Mouse (Mus musculus): ENCODE results near the gene Cyth3. TPM values are rescaled to one million over a fixed set of nuclear protein-coding genes. Genes with fewer than 3 reads are reported as not detected.

Cyth3 gene
- polyA plus RNA-seq, 1 experiment from 2014 or later = 61.5 TPM

DNA sequence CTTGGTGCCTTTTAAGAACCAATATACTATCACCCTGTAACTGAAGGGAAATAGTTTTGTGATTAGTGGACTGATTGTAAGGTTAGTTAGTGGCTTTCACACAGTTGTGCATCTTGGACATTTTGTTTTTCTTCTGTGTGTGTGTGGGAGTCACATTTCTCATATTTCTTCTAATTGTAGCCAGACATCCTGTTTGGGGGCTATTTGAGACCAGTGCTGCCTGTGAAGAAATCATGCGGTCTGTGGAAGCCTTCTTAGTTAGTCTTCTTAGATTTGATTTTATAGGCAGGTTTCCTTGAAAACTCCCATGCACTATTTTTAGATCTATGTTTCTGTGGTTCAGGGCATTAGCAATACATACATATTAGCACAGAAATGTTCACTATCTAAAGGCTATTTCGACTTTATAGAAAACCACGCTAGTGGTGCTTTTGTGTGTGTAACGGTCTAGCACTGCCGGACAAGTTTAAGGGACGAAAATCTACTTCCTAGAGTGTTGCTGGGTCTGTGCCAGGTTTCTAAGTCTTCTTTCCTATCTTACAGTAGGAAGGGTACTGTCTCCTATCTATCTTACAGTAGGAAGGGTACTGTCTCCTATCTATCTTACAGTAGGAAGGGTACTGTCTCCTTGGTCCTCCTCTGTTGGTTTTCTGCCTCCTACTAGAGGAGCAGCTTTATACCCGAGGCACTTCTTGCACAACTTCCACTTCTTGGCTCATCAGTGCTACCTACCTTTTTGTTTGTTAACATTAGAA lies 16.4 kb downstream of the Cyth3 start:
- peak overlapping the region; percentile 47; the same call in 1 of the 2 replicates for H3K27ac ChIP-seq (ENCODE audit: low read length)
- no peak overlapping the region for H3K4me3 ChIP-seq (ENCODE audit: low read length)
- no peak for ATAC-seq (ENCODE audit: low read depth)
- H3K27me3 ChIP-seq (ENCODE audit: control insufficient read depth, insufficient read depth, low read depth, low read length) = no peaks in the 10 kb centered on the region
- no peak overlapping the region for H3K4me2 ChIP-seq (ENCODE audit: low read depth, low read length)
- H3K36me3 ChIP-seq (ENCODE audit: control insufficient read depth, insufficient read depth, low read length) = no peaks in the 10 kb centered on the region
- H3K9me3 ChIP-seq (ENCODE audit: control insufficient read depth, low read length) = no peaks in the 10 kb centered on the region
- peaks cover 41% of the 10 kb centered on the region for H3K4me1 ChIP-seq (replicated peaks; ENCODE audit: control insufficient read depth, insufficient read depth, low read length)
- 47% methylated on average over 7 of the region's 7 CpGs for WGBS
- no peak overlapping the region for H3K9ac ChIP-seq (ENCODE audit: low read length)

DNA sequence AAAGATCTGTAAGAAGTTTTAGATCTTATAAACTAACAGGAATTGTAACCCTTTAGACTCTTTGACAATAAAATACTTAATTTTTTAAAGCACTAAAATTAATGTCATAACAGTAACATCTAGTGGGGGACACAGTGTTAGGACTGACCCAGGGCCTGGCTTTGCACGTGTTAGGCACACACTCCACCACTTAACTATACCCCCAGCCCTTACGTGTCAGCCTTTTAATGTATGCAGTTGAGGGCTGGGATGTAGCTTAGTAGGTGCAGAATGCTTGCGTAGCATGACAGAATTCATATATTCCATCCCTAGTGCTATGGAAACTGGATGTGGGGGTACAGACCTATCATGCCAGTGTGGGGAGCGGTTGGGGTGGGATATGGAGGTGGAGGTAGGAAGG lies 17.1 kb downstream of the Cyth3 start:
- H3K27me3 ChIP-seq (ENCODE audit: control insufficient read depth, insufficient read depth, low read depth, low read length) = no peaks in the 10 kb centered on the region
- WGBS = 88% methylated on average over 4 of the region's 4 CpGs
- H3K36me3 ChIP-seq (ENCODE audit: control insufficient read depth, insufficient read depth, low read length) = no peaks in the 10 kb centered on the region
- H3K4me2 ChIP-seq (ENCODE audit: low read depth, low read length) = no peak overlapping the region
- peaks cover 41% of the 10 kb centered on the region for H3K4me1 ChIP-seq (replicated peaks; ENCODE audit: control insufficient read depth, insufficient read depth, low read length)
- no peak overlapping the region for H3K27ac ChIP-seq (ENCODE audit: low read length)
- no peak overlapping the region for H3K9ac ChIP-seq (ENCODE audit: low read length)
- no peak for ATAC-seq (ENCODE audit: low read depth)
- no peaks in the 10 kb centered on the region for H3K9me3 ChIP-seq (ENCODE audit: control insufficient read depth, low read length)
- no peak overlapping the region for H3K4me3 ChIP-seq (ENCODE audit: low read length)

DNA sequence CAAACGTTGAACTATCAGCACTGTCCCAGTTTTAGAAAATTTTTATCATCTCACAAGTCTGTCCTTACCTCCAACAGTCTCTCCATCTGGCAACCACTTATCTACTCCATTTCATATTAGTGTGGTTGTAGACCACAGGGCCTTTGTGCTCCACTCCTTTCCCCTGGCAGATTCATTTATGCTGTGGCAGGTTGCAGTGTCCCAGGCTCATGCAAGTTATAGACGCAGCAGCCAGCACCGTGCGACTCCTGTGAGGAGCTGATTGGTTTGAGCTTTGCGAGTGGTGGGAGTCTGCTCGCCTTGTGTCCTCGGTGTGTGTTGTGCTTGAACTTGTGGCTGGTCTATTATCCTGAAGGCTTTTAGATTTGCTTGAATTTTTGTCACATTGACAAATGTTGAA lies 17.6 kb downstream of the Cyth3 start:
- H3K36me3 ChIP-seq (ENCODE audit: control insufficient read depth, insufficient read depth, low read length) = no peaks in the 10 kb centered on the region
- H3K27me3 ChIP-seq (ENCODE audit: control insufficient read depth, insufficient read depth, low read depth, low read length) = no peaks in the 10 kb centered on the region
- no peak overlapping the region for H3K4me3 ChIP-seq (ENCODE audit: low read length)
- H3K9ac ChIP-seq (ENCODE audit: low read length) = no peak overlapping the region
- ATAC-seq (ENCODE audit: low read depth) = no peak
- H3K27ac ChIP-seq (ENCODE audit: low read length) = no peak overlapping the region
- no peak overlapping the region for H3K4me2 ChIP-seq (ENCODE audit: low read depth, low read length)
- no peaks in the 10 kb centered on the region for H3K9me3 ChIP-seq (ENCODE audit: control insufficient read depth, low read length)
- H3K4me1 ChIP-seq (replicated peaks; ENCODE audit: control insufficient read depth, insufficient read depth, low read length) = peaks cover 39% of the 10 kb centered on the region
- WGBS = 81% methylated on average over 7 of the region's 7 CpGs

DNA sequence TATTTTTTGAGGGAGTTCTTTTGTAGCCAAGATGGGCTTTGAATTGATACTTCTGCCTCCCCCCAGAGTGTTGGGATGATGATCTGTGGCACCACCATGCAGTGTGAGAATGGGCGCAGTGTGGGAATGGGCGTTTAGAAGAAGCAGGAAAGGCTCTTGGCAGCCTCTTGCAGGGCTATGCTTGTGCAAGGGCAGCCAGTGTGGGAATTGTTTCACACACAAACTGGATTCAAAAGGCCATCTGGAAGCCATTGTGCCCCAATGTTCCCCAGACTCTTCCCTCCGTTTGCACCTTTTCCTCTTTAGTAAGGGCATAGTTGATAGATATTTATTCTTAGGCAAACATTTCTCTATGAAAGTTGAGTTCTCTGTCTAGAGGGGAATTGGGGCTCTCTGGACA lies 19.3 kb downstream of the Cyth3 start:
- H3K4me1 ChIP-seq (replicated peaks; ENCODE audit: control insufficient read depth, insufficient read depth, low read length) = peaks cover 30% of the 10 kb centered on the region
- no peak overlapping the region for H3K4me2 ChIP-seq (ENCODE audit: low read depth, low read length)
- no peaks in the 10 kb centered on the region for H3K9me3 ChIP-seq (ENCODE audit: control insufficient read depth, low read length)

DNA sequence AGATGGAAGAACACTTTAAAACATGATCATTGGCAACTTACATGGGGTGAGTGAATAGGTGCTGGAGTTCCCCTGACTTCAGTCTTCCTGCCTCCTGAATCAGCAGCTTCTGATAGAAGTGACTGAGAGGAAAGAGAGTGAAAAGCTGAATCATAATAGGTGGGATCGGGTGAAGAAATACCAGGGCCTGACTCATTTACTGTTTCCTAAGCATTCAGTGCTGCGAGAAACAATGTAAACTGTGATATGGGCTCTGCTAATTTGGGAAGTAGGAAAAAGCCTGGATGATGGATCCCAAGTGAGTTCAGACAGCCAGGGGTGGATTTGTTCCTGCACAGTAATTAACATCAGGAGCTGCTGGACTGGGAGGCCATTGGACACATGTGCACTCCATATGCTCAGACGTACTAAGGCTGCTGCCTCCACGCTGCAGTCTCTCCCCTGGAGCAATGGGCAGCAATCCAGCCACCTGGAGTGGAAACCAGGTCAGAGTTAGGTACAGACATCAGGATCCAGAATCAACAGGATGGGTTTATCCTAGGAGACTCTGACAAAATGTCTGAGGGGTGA lies 20.1 kb downstream of the Cyth3 start:
- Histone ChIP-seq H3K9ac (ENCODE audit: low read length) (no peak overlapping the region), H3K27ac (ENCODE audit: low read length) (no peak overlapping the region; the same call in 1 of the 2 replicates), H3K4me1 (replicated peaks; ENCODE audit: control insufficient read depth, insufficient read depth, low read length) (peaks cover 27% of the 10 kb centered on the region), H3K4me2 (ENCODE audit: low read depth, low read length) (no peak overlapping the region), H3K4me3 (ENCODE audit: low read length) (no peak overlapping the region), H3K9me3 (ENCODE audit: control insufficient read depth, low read length) (no peaks in the 10 kb centered on the region), H3K36me3 (ENCODE audit: control insufficient read depth, insufficient read depth, low read length) (no peaks in the 10 kb centered on the region), H3K27me3 (ENCODE audit: control insufficient read depth, insufficient read depth, low read depth, low read length) (no peaks in the 10 kb centered on the region)
- 62% methylated on average over 4 of the region's 4 CpGs for WGBS
- no peak for ATAC-seq (ENCODE audit: low read depth)

More for the DNA sequence above, 19.3 kb downstream of the Cyth3 start:
- H3K27me3 ChIP-seq (ENCODE audit: control insufficient read depth, insufficient read depth, low read depth, low read length) = no peaks in the 10 kb centered on the region
- H3K9ac ChIP-seq (ENCODE audit: low read length) = no peak overlapping the region
- no peaks in the 10 kb centered on the region for H3K36me3 ChIP-seq (ENCODE audit: control insufficient read depth, insufficient read depth, low read length)
- 58% methylated on average over 3 of the region's 3 CpGs for WGBS
- no peak for ATAC-seq (ENCODE audit: low read depth)
- no peak overlapping the region for H3K4me3 ChIP-seq (ENCODE audit: low read length)
- no peak overlapping the region for H3K27ac ChIP-seq (ENCODE audit: low read length)

DNA sequence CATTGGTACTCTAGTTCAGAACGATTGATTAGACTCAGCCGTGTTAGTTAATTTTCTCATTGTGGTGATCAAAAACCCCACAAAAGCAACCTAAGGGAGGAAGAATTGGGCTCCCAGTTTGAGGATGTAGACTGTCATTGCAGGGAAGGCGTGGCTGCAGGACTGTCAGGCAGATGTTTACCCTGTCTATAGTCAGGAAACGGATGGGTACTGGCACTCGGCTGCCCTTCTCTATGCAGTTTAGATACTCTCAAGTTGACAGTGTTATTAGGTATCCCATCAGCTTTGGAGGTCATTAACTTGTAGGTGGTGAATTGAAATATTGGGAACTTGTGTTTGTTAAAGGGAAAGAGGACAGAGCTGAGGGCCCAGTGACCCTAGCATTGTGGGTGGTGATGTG lies 23.7 kb downstream of the Cyth3 start:
- H3K36me3 ChIP-seq (ENCODE audit: control insufficient read depth, insufficient read depth, low read length) = no peaks in the 10 kb centered on the region
- 53% methylated on average over 5 of the region's 5 CpGs for WGBS
- no peak overlapping the region for H3K4me2 ChIP-seq (ENCODE audit: low read depth, low read length)

DNA sequence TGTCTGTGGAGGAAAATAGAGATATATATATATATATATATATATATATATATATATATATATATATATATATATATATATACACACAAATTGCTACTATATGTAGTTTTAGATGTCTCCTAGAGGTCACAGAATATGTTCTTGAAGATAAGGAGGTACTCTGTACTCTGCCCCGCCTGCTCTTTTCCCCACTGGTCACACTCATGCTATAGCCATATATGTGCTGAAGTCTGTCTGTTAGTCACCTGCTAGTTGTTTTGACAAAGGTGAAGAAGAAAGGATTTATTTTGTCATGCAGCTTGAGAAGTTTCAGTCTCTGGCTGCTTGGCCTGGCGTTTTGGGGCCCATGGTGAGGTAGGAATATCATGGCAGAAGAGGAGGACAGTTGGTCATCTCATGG lies 25.2 kb downstream of the Cyth3 start:
- peaks cover 17% of the 10 kb centered on the region for H3K4me1 ChIP-seq (replicated peaks; ENCODE audit: control insufficient read depth, insufficient read depth, low read length)
- no peaks in the 10 kb centered on the region for H3K27me3 ChIP-seq (ENCODE audit: control insufficient read depth, insufficient read depth, low read depth, low read length)
- H3K9me3 ChIP-seq (ENCODE audit: control insufficient read depth, low read length) = no peaks in the 10 kb centered on the region
- H3K36me3 ChIP-seq (ENCODE audit: control insufficient read depth, insufficient read depth, low read length) = no peaks in the 10 kb centered on the region
- no peak overlapping the region for H3K9ac ChIP-seq (ENCODE audit: low read length)
- WGBS = 87% methylated on average over 2 of the region's 2 CpGs
- ATAC-seq (ENCODE audit: low read depth) = no peak
- no peak overlapping the region for H3K4me2 ChIP-seq (ENCODE audit: low read depth, low read length)
- H3K27ac ChIP-seq (ENCODE audit: low read length) = no peak overlapping the region
- no peak overlapping the region for H3K4me3 ChIP-seq (ENCODE audit: low read length)

More for the DNA sequence above, 23.7 kb downstream of the Cyth3 start:
- H3K9me3 ChIP-seq (ENCODE audit: control insufficient read depth, low read length) = no peaks in the 10 kb centered on the region
- peaks cover 15% of the 10 kb centered on the region for H3K4me1 ChIP-seq (replicated peaks; ENCODE audit: control insufficient read depth, insufficient read depth, low read length)
- no peak overlapping the region for H3K27ac ChIP-seq (ENCODE audit: low read length)
- no peaks in the 10 kb centered on the region for H3K27me3 ChIP-seq (ENCODE audit: control insufficient read depth, insufficient read depth, low read depth, low read length)
- ATAC-seq (ENCODE audit: low read depth) = no peak
- H3K9ac ChIP-seq (ENCODE audit: low read length) = no peak overlapping the region
- H3K4me3 ChIP-seq (ENCODE audit: low read length) = no peak overlapping the region

DNA sequence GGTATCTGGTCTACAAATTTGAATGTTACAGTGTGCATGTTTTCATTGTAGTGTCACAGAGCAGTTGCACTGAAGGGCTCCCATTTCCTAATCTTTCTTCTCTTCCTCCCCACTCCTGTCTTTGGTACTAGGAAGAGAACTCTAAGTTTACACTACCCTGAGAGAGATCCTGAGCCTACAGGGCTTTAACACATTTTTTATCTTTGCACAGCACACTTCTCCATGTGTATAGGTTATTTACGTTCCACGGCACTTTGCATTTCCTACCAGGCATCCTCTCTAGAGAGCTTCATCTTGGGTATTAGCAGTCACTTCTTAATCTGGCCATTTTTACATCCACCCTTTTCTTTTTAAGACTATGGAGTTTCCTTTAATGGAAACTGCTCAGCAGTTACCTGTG lies 25.8 kb downstream of the Cyth3 start:
- H3K9ac ChIP-seq (ENCODE audit: low read length) = no peak overlapping the region
- H3K9me3 ChIP-seq (ENCODE audit: control insufficient read depth, low read length) = no peaks in the 10 kb centered on the region
- ATAC-seq (ENCODE audit: low read depth) = no peak
- peaks cover 18% of the 10 kb centered on the region for H3K4me1 ChIP-seq (replicated peaks; ENCODE audit: control insufficient read depth, insufficient read depth, low read length)
- H3K27me3 ChIP-seq (ENCODE audit: control insufficient read depth, insufficient read depth, low read depth, low read length) = no peaks in the 10 kb centered on the region
- no peak overlapping the region for H3K4me2 ChIP-seq (ENCODE audit: low read depth, low read length)
- no peak overlapping the region for H3K4me3 ChIP-seq (ENCODE audit: low read length)
- WGBS = 84% methylated on average over 2 of the region's 2 CpGs
- H3K36me3 ChIP-seq (ENCODE audit: control insufficient read depth, insufficient read depth, low read length) = no peaks in the 10 kb centered on the region
- no peak overlapping the region for H3K27ac ChIP-seq (ENCODE audit: low read length)

DNA sequence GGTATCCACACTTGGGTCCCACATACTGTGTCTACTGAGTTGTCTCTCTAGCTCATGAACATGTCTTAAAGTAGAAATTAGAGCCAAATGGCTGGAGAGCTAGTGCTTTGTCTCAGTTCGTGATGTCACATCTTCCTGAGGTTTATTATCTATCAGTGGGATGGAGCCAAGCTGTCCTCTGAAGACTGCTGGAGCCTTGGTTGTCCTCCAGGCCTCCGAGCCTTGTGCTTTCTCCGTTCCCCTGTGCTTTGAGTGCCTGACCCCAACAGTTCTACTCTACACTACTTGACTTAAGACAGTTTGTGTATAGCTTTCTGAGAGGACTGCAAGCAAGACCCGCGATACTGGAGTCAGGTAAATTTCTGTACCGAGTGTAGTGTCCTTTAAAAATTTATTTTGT lies 26.9 kb downstream of the Cyth3 start:
- Histone ChIP-seq H3K9me3 (ENCODE audit: control insufficient read depth, low read length) (no peaks in the 10 kb centered on the region), H3K4me3 (ENCODE audit: low read length) (no peak overlapping the region), H3K36me3 (ENCODE audit: control insufficient read depth, insufficient read depth, low read length) (no peaks in the 10 kb centered on the region), H3K27ac (ENCODE audit: low read length) (no peak overlapping the region), H3K9ac (ENCODE audit: low read length) (no peak overlapping the region), H3K4me1 (replicated peaks; ENCODE audit: control insufficient read depth, insufficient read depth, low read length) (peaks cover 22% of the 10 kb centered on the region), H3K4me2 (ENCODE audit: low read depth, low read length) (no peak overlapping the region), H3K27me3 (ENCODE audit: control insufficient read depth, insufficient read depth, low read depth, low read length) (no peaks in the 10 kb centered on the region)
- 85% methylated on average over 6 of the region's 6 CpGs for WGBS
- ATAC-seq (ENCODE audit: low read depth) = no peak
